Mouse (Mus musculus) c-Kit-positive CD71-negative TER-119-negative erythroid progenitor cells, embryonic 14.5 days (primary cell): ENCODE results near the gene Hmgn3.
"Not testable (repeated sequence)": the region's sequence is repeated elsewhere in the genome, so short reads cannot be mapped to it uniquely, and the experiment has no call there.

Experiments
- DNase-seq: peaks from one replicate; pipeline ENCODE4 v3.0.0-alpha.2; 2013; ENCODE audit warnings: low read depth

Gene Hmgn3

GRCm38 (mm10) chr9:83146446-83147188, at the start of gene Hmgn3:
Gene Hmgn3, minus strand, starts transcription at chr9:83146685.
- DNase-seq = peak; percentile 16

- no peak for DNase-seq
Measured at GRCm38 (mm10) chr9:83195765-83196164, 49.3 kb upstream of the Hmgn3 start.

GRCm38 (mm10) chr9:83195007-83195406, 48.5 kb upstream of the Hmgn3 start:
- no peak for DNase-seq

- DNase-seq = no peak
Measured at GRCm38 (mm10) chr9:83187752-83188151, 41.3 kb upstream of the Hmgn3 start.

GRCm38 (mm10) chr9:83145591-83146445, 667 bp downstream of the Hmgn3 start:
- DNase-seq = no peak

GRCm38 (mm10) chr9:83129831-83130230, 16.7 kb downstream of the Hmgn3 start:
- DNase-seq = no peak

GRCm38 (mm10) chr9:83127840-83128239, 18.6 kb downstream of the Hmgn3 start:
- DNase-seq = no peak

- not testable (repeated sequence) for DNase-seq
Measured at GRCm38 (mm10) chr9:83126482-83126881, 20.0 kb downstream of the Hmgn3 start.

- no peak for DNase-seq
Measured at GRCm38 (mm10) chr9:83119211-83119610, 27.3 kb downstream of the Hmgn3 start.

GRCm38 (mm10) chr9:83117486-83117885, 29.0 kb downstream of the Hmgn3 start:
- no peak for DNase-seq

GRCm38 (mm10) chr9:83116774-83117474, 29.6 kb downstream of the Hmgn3 start:
- DNase-seq = no peak

GRCm38 (mm10) chr9:83115676-83116075, 30.8 kb downstream of the Hmgn3 start:
- DNase-seq = no peak

GRCm38 (mm10) chr9:83113800-83114217, 32.7 kb downstream of the Hmgn3 start:
- DNase-seq = no peak

- peak; percentile 20 for DNase-seq
Measured at GRCm38 (mm10) chr9:83112305-83112768, 34.1 kb downstream of the Hmgn3 start.

- DNase-seq = no peak
Measured at GRCm38 (mm10) chr9:83111789-83112188, 34.7 kb downstream of the Hmgn3 start.

GRCm38 (mm10) chr9:83111117-83111686, 35.3 kb downstream of the Hmgn3 start:
- DNase-seq = no peak

GRCm38 (mm10) chr9:83110406-83111116, 35.9 kb downstream of the Hmgn3 start:
- DNase-seq = no peak

GRCm38 (mm10) chr9:83109705-83110104, 36.8 kb downstream of the Hmgn3 start:
- no peak for DNase-seq

- DNase-seq = no peak
Measured at GRCm38 (mm10) chr9:83108821-83109220, 37.7 kb downstream of the Hmgn3 start.

GRCm38 (mm10) chr9:83103785-83104184, 42.7 kb downstream of the Hmgn3 start:
- no peak for DNase-seq

GRCm38 (mm10) chr9:83101691-83102090, 44.8 kb downstream of the Hmgn3 start:
- no peak for DNase-seq
